Mouse (Mus musculus) neural tube, embryonic 15.5 days (tissue): Measurements from ENCODE around the gene Gjb4. TPM values are rescaled to one million over a fixed set of nuclear protein-coding genes. Genes with fewer than 3 reads are reported as not detected.

Experiments
- ATAC-seq: fragments of 200-750 bp; cut with Nextera tagmentation; 2 replicates; pipeline ENCODE4 v1.8.0; 2017; ENCODE audit warnings: mild to moderate bottlenecking, moderate TSS enrichment, moderate library complexity; ENCODE audit not compliant: low FRiP score
- H3K27ac ChIP-seq: fragments of 300-500 bp; sonication (generic); replicated peaks from 2 replicates; pipeline ENCODE4 v1.5.1; 2015; ENCODE audit warnings: mild to moderate bottlenecking, inconsistent platforms
- H3K27me3 ChIP-seq: fragments of 300-500 bp; sonication (generic); replicated peaks from 2 replicates; pipeline ENCODE4 v1.6.1; 2015; ENCODE audit warnings: inconsistent platforms
- H3K36me3 ChIP-seq: fragments of 300-500 bp; sonication (generic); 2 replicates; pipeline ENCODE4 v1.6.1; 2015; ENCODE audit warnings: inconsistent platforms
- H3K4me1 ChIP-seq: fragments of 300-500 bp; sonication (generic); 2 replicates; pipeline ENCODE4 v1.6.1; 2015; ENCODE audit warnings: inconsistent platforms
- H3K4me2 ChIP-seq: fragments of 300-500 bp; sonication (generic); 2 replicates; pipeline ENCODE4 v1.6.1; 2015; ENCODE audit warnings: inconsistent platforms, mild to moderate bottlenecking, moderate library complexity
- H3K4me3 ChIP-seq: fragments of 300-500 bp; sonication (generic); replicated peaks from 2 replicates; pipeline ENCODE4 v1.5.1; 2015; ENCODE audit warnings: mild to moderate bottlenecking, inconsistent platforms
- H3K9ac ChIP-seq: fragments of 300-500 bp; sonication (generic); replicated peaks from 2 replicates; pipeline ENCODE4 v1.6.1; 2015; ENCODE audit warnings: mild to moderate bottlenecking, inconsistent platforms
- H3K9me3 ChIP-seq: fragments of 300-500 bp; sonication (generic); replicated peaks from 2 replicates; pipeline ENCODE4 v1.6.1; 2016; ENCODE audit warnings: inconsistent platforms
- WGBS: fragments of 180-500 bp; shearing (Covaris S2); methylation state at CpG from one replicate; pipeline ENCODE4 v1.1.7; 2015; ENCODE audit warnings: mixed read lengths; 5-methylcytosine and 5-hydroxymethylcytosine counted together
- polyA plus RNA-seq: library from polyadenylated mRNA; unstranded; fragments of >200 nt; fragmentation: Nextera tagmentation; extraction: Ambion mirVana; gene quantifications from 2 replicates; pipeline ENCODE4 v1.2.1, GENCODE M21; 2015

Gjb4 gene
- polyA plus RNA-seq, 1 experiment from 2014 or later, result not detected

DNA sequence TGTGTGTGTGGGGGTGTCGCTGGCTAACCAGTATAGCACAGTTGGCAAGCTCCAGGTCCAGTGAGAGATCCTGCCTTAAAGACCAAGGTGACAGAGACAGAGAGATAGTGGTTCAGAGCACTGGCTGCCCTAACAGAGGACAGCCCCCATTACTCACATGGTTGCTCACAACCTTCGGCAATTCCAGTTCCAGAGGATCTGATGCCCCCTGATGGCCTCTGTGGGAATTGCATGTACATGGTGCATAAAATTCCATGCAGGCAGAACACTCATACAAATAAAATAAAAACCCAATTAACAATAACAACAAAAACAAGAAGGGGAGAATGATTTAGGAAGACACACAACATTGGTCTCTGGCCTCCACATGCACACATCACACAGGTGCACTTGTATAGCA lies 16.6 kb upstream of the Gjb4 start:
- ATAC-seq, result no peak
- peaks cover 18% of the 10 kb centered on the region; the same call in 1 of the 2 replicates for H3K4me1 ChIP-seq
- H3K27me3 ChIP-seq, result 0 out of 2 replicates have a peak, but pooled peaks cover 5% of the 10 kb centered on the region
- no peaks in the 10 kb centered on the region for H3K36me3 ChIP-seq
- no peak overlapping the region for H3K4me2 ChIP-seq
- H3K27ac ChIP-seq, result no peak overlapping the region
- WGBS, result 45% methylated on average over 2 of the region's 2 CpGs
- H3K9me3 ChIP-seq, result no peaks in the 10 kb centered on the region
- no peak overlapping the region for H3K4me3 ChIP-seq
- no peak overlapping the region for H3K9ac ChIP-seq

DNA sequence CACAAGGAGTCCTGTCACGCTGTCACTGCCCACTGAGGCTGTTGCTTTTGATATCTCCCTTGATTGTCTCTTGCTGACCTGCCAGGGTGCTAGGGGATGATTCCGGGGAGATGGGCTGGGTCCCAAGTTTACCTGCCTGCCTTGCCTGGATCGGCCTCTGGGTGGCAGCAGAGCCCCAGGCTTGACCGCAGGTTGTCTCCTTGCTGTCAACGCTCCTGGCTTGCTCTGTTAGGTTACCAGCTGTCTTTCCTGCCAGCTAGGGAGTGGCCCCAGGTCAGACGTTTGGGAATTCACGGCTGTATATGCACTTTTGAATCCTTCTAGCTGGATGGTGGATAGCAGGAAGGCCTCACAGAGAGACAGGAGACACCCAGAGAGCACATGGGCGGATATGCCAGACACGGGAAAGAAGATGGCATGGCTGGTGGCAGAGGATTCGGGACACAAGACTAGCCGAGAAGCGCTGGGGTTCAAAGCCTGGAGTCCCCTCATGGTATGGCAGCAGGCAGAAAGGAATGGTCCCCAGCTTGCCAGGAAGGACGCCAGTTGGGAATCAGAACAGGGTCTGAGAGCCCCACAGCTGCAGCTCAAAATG lies 14.6 kb upstream of the Gjb4 start:
- no peak overlapping the region for H3K27ac ChIP-seq
- H3K9ac ChIP-seq, result no peak overlapping the region
- peaks cover 14% of the 10 kb centered on the region; the same call in 1 of the 2 replicates for H3K4me1 ChIP-seq
- 0 out of 2 replicates have a peak, but pooled peaks cover 5% of the 10 kb centered on the region for H3K27me3 ChIP-seq
- no peak overlapping the region for H3K4me2 ChIP-seq
- no peak overlapping the region for H3K4me3 ChIP-seq
- no peaks in the 10 kb centered on the region for H3K9me3 ChIP-seq
- 32% methylated on average over 13 of the region's 13 CpGs for WGBS
- H3K36me3 ChIP-seq, result no peaks in the 10 kb centered on the region
- ATAC-seq, result 0 out of 2 replicates have a peak, but pooled peaks have one; percentile 55

DNA sequence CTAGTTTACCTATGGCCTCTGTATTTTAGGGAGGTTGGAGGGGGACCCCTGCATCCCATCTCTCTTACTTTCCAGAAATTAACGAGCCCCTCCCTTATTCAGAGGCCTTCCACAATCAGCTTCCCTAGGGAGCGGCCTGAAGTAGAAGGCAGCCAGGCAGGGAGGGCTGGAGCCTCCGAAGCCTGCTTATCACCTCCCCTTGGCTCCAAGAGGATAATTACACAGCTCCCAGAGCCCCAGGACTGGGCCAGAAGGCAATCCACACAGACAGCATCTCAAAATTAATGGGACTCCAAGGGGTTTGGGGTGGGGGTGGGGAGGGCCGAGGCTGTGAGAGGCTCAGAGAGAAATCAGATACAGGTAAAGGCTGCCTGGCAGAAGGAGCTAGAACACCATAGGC lies 12.0 kb upstream of the Gjb4 start:
- Histone ChIP-seq H3K27ac (no peak overlapping the region), H3K27me3 (no peaks in the 10 kb centered on the region), H3K4me2 (no peak overlapping the region), H3K4me3 (no peak overlapping the region), H3K9ac (0 out of 2 replicates have a peak overlapping the region, but pooled peaks have one; percentile 14), H3K36me3 (no peaks in the 10 kb centered on the region), H3K4me1 (peaks cover 14% of the 10 kb centered on the region; the same call in 1 of the 2 replicates), H3K9me3 (no peaks in the 10 kb centered on the region)
- ATAC-seq, result no peak
- 13% methylated on average over 4 of the region's 4 CpGs for WGBS

- 24% methylated on average over 5 of the region's 5 CpGs for WGBS
- no peak for ATAC-seq
- H3K4me2 ChIP-seq, result no peak overlapping the region
- no peaks in the 10 kb centered on the region for H3K9me3 ChIP-seq
- H3K27ac ChIP-seq, result no peak overlapping the region
- peaks cover 14% of the 10 kb centered on the region; the same call in 1 of the 2 replicates for H3K4me1 ChIP-seq
- no peaks in the 10 kb centered on the region for H3K27me3 ChIP-seq
- H3K36me3 ChIP-seq, result no peaks in the 10 kb centered on the region
- 0 out of 2 replicates have a peak overlapping the region, but pooled peaks have one; percentile 14 for H3K9ac ChIP-seq
- no peak overlapping the region for H3K4me3 ChIP-seq
These were observed 11.6 kb upstream of the Gjb4 start for GRCm38 (mm10) chr4:127365433-127365832.

DNA sequence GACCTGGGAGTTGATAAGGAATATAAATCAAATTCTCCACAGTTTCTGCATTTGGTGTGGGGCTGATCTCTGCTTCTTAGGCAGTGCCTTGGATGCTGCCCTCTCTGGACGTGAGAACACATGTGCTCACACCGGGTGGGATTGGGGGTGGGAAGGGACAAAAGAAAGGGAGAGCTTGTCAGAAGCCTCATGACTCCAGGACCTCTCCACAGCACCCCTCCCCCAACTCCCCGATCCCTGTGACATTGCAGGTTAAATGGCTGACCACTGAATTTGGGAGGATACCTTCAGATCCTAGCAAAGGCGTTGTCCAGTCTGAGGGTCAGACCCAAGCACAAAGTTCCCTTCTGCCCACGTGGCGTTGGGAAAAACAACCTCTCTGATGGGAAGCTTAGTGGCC lies 10.6 kb upstream of the Gjb4 start:
- Histone ChIP-seq H3K27me3 (no peaks in the 10 kb centered on the region), H3K36me3 (no peaks in the 10 kb centered on the region), H3K4me2 (no peak overlapping the region), H3K9ac (no peak overlapping the region), H3K27ac (no peak overlapping the region), H3K4me3 (no peak overlapping the region), H3K4me1 (peaks cover 14% of the 10 kb centered on the region; the same call in 1 of the 2 replicates), H3K9me3 (no peaks in the 10 kb centered on the region)
- 67% methylated on average over 6 of the region's 6 CpGs for WGBS
- no peak for ATAC-seq

DNA sequence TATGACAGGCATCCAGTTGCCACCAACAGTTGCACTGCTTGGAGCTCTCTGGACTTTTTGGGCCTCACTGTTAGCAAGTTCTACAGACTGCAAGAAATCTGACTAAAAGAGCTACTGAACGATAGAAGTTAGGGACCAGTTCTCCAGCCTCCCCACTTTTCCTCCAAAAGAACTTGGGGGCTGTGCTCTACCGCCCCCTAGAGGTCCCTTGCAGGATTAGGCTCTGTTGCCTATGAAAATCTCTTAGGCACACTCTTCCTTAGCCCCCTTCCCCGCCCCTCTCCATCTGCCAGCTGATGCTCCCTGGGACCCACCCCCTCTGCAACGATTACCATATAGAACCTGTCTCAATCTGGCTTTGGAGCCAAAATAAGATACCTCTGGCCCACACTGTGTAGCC lies 9.4 kb upstream of the Gjb4 start:
- Histone ChIP-seq H3K4me3 (no peak overlapping the region), H3K9me3 (no peaks in the 10 kb centered on the region), H3K4me1 (peaks cover 7% of the 10 kb centered on the region; the same call in 1 of the 2 replicates), H3K4me2 (no peak overlapping the region), H3K36me3 (no peaks in the 10 kb centered on the region), H3K27ac (no peak overlapping the region), H3K9ac (no peak overlapping the region), H3K27me3 (no peaks in the 10 kb centered on the region)
- no peak for ATAC-seq
- 67% methylated on average over 4 of the region's 4 CpGs for WGBS

GRCm38 (mm10) chr4:127362520-127362919 lies 8.6 kb upstream of the Gjb4 start:
- peaks cover 7% of the 10 kb centered on the region; the same call in 1 of the 2 replicates for H3K4me1 ChIP-seq
- H3K27ac ChIP-seq, result no peak overlapping the region
- no peaks in the 10 kb centered on the region for H3K9me3 ChIP-seq
- no peaks in the 10 kb centered on the region for H3K36me3 ChIP-seq
- 93% methylated on average over 3 of the region's 3 CpGs for WGBS
- ATAC-seq, result no peak
- H3K4me3 ChIP-seq, result no peak overlapping the region
- H3K9ac ChIP-seq, result no peak overlapping the region
- no peaks in the 10 kb centered on the region for H3K27me3 ChIP-seq
- no peak overlapping the region for H3K4me2 ChIP-seq

DNA sequence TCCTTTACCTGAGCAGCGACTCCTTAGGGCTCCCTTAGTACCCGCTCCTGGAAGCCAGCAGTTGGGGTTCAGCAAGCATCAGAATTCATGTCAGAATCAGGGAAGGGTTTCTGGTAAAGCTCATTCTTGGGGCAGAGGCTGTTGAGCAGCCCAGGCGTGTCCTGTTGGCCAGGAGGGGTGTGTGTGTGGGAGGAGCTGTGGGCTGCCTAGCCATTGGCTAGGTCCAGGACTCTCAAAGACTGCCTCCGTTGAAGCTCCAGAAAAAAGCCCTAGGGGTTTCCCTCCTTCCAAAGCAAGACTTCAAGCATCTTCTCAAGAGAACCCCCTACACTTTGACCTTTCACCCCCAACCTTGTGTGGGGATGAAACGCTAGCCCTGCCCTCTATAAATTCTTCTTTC lies 4.1 kb upstream of the Gjb4 start, which contains the start of gene Gjb5:
TSS of gene Gjb5 (minus strand) at position 164 of the 400 bp plus-strand sequence.
- no peaks in the 10 kb centered on the region for H3K27me3 ChIP-seq
- no peaks in the 10 kb centered on the region for H3K4me1 ChIP-seq
- WGBS, result 31% methylated on average over 5 of the region's 5 CpGs
- no peaks in the 10 kb centered on the region for H3K36me3 ChIP-seq
- H3K9ac ChIP-seq, result no peak within 1 kb of the TSS
- H3K9me3 ChIP-seq, result no peaks in the 10 kb centered on the region
- H3K4me3 ChIP-seq, result no peak within 1 kb of the TSS
- no peak within 1 kb of the TSS for H3K27ac ChIP-seq
- 0 out of 2 replicates have a peak within 1 kb of the TSS, but pooled peaks have one; percentile 16 for H3K4me2 ChIP-seq
- no peak for ATAC-seq

DNA sequence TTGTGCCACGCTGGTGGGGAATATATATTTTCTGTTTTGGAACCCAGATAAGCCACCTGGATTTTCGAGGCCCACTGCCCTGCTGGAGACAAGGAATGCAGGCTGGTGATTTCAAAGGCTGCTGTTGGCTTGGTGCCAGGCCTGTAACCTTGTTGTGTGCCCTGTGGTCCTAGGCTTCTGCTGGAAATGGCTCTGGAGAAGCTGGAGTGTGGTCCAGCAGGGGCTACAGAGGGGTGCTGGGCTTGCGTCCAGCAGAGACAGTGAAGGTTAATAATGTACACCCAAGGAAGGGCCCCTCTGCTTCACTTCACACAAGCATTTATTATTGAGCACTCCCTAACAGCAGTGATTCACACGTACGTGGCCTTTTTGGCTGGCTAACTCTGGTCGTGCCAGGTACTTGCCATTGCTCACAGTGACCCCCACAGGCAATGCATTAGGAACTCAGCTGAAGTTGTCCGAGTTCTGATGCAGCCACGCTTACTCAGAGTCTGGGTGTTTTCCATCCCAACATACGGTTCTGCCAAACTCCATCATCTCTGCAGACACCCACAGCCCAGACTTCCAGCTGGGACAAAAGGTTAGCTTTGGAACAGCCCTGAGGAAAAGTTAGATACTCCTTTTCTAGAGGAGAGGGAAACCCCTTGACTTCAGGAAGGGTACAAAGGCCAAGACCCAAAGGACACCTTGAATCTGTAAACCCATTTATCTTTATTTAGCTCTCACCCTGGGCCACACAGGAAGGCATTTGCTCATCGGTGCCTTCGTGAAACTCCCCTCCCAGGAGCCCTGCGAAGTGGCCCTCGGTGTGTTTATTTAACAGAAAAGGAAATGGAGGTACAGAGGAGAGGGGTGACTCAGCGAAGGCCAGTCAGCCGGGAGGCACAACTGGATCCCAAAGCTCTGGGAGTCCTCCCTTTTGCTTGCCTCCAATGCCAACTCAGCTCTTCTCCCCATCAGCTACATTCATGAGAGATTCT lies 915 bp upstream of the Gjb4 start:
- Histone ChIP-seq H3K36me3 (no peaks in the 10 kb centered on the region), H3K4me1 (no peaks in the 10 kb centered on the region), H3K27me3 (no peaks in the 10 kb centered on the region), H3K4me3 (no peak overlapping the region), H3K9ac (no peak overlapping the region), H3K4me2 (no peak overlapping the region), H3K27ac (no peak overlapping the region), H3K9me3 (no peaks in the 10 kb centered on the region)
- no peak for ATAC-seq
- 72% methylated on average over 15 of the region's 15 CpGs for WGBS

GRCm38 (mm10) chr4:127352594-127352993 lies 1.3 kb downstream of the Gjb4 start:
- Histone ChIP-seq H3K9ac (no peak overlapping the region), H3K27ac (no peak overlapping the region), H3K4me2 (no peak overlapping the region), H3K9me3 (no peaks in the 10 kb centered on the region), H3K27me3 (no peaks in the 10 kb centered on the region), H3K36me3 (no peaks in the 10 kb centered on the region), H3K4me3 (no peak overlapping the region), H3K4me1 (no peaks in the 10 kb centered on the region)
- ATAC-seq, result no peak
- WGBS, result 18% methylated on average over 1 of the region's 1 CpGs

- H3K4me3 ChIP-seq, result no peak overlapping the region
- H3K4me2 ChIP-seq, result no peak overlapping the region
- no peaks in the 10 kb centered on the region for H3K9me3 ChIP-seq
- no peaks in the 10 kb centered on the region for H3K36me3 ChIP-seq
- no peak overlapping the region for H3K9ac ChIP-seq
- H3K27ac ChIP-seq, result no peak overlapping the region
- H3K27me3 ChIP-seq, result no peaks in the 10 kb centered on the region
- ATAC-seq, result no peak
- WGBS, result 79% methylated on average over 4 of the region's 4 CpGs
- no peaks in the 10 kb centered on the region for H3K4me1 ChIP-seq
These were observed 4.2 kb downstream of the Gjb4 start for GRCm38 (mm10) chr4:127349560-127350300.
